Mouse (Mus musculus): ENCODE results near the gene Psg22.
"Not testable (repeated sequence)": the region's sequence is repeated elsewhere in the genome, so short reads cannot be mapped to it uniquely, and the experiment has no call there.

DNA sequence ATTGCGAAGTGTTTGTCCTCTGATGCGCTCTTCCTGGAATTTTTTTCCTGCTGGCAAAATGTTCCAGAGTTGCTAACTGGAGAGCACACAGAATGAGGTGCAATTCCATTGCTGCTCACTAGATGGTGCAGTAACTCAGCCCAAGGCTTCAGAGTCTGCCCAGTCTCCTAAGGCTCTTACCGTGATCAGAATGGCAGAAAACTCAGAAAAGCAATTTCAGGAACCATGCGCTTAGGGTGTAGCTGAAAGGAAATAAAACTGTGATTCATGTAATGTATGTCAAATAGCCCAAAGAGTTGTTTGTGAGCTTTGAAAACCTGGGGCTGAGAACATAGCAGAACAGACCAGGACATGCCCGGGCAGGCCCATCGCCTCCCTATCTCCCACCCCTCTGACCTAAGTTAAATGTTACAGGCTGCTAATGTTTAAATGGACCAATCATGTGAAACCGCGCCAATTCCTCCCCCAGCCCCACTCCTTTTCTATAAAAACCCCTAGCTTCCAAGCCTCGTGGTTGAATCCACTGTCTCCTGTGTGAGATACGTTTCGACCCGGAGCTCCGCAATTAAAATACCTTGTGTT is 32.1 kb downstream of the Psg22 start:
- TF ChIP-seq CTCF (IDR thresholded peaks at IDR 0.05; ENCODE audit: low read depth, low read length) (peak; percentile 61), EP300 (IDR thresholded peaks at IDR 0.05; ENCODE audit: insufficient read depth, low read depth, low read length) (0 out of 2 replicates have a peak, but pooled peaks have one; percentile 33)
- not testable (repeated sequence) for TF ChIP-seq POLR2A (IDR thresholded peaks at IDR 0.05; ENCODE audit: insufficient read depth, low read length)

Data from ES-Bruce4 (cell line).